ENCODE assay signal across 12 mouse cellular contexts in the genomic region with DNA sequence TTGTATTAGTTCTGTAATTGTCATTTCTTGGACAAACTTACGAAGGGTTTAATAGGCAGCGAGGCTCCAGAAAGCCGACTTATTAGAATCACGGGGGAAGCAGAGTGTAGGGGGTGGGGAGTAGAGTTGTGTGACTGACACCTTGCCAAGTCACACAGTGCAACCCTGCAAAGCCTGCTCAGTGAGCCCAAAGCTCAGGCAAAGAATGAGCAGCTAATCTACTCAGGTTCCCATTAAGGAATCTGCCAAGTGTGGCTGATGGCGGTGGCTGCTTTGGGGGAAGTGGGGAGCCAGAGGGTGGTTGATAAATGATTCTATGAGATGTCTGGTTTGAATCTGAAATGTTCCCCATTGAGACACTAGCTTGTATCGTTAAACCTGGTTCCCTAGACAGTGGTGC. TPM values are rescaled to one million over a fixed set of nuclear protein-coding genes. Genes with fewer than 3 reads are reported as not detected.
DNase-seq lines count a peak whose midpoint lies in the region; ATAC-seq lines count a peak whose summit lies in the region.
"Had no signal": no experiment of that assay in that cellular context is flagged by ENCODE, and none has a peak within 500 bp of the region (broad histone marks: within the 10 kb centered on the region; RNA-seq: fewer than 3 reads in every experiment).

No protein-coding gene starts in this region.

- WGBS in hindbrain, embryonic 14.5 days: 54% methylated on average over 6 of the region's 6 CpGs
- WGBS in hindbrain, embryonic 12.5 days: 73% methylated on average over 6 of the region's 6 CpGs
- 20% methylated on average over 6 of the region's 6 CpGs for WGBS in forebrain, embryonic 16.5 days
- 70% methylated on average over 6 of the region's 6 CpGs for WGBS in intestine, embryonic 16.5 days

- H3K4me1 ChIP-seq in hindbrain, embryonic 14.5 days (replicated peaks; ENCODE audit: control insufficient read depth, insufficient read depth, low read length): no peaks in the 10 kb centered on the region
- H3K4me1 ChIP-seq in hindbrain, embryonic 12.5 days: peaks cover 7% of the 10 kb centered on the region
- no peaks in the 10 kb centered on the region for H3K4me1 ChIP-seq in forebrain, embryonic 16.5 days (replicated peaks; ENCODE audit: control insufficient read depth, insufficient read depth, low read length)
- H3K4me1 ChIP-seq in intestine, embryonic 16.5 days (ENCODE audit: control insufficient read depth, insufficient read depth, low read length): peaks cover 11% of the 10 kb centered on the region

- H3K36me3 ChIP-seq in hindbrain, embryonic 14.5 days (replicated peaks; ENCODE audit: control insufficient read depth, insufficient read depth): no peaks in the 10 kb centered on the region
- no peaks in the 10 kb centered on the region for H3K36me3 ChIP-seq in hindbrain, embryonic 12.5 days
- H3K36me3 ChIP-seq in forebrain, embryonic 16.5 days (ENCODE audit: control insufficient read depth, insufficient read depth): no peaks in the 10 kb centered on the region
- no peaks in the 10 kb centered on the region for H3K36me3 ChIP-seq in intestine, embryonic 16.5 days (ENCODE audit: control insufficient read depth, insufficient read depth, low read length)

- H3K4me2 ChIP-seq in hindbrain, embryonic 14.5 days (replicated peaks): no peak overlapping the region
- H3K4me2 ChIP-seq in hindbrain, embryonic 12.5 days (replicated peaks): no peak overlapping the region
- no peak overlapping the region for H3K4me2 ChIP-seq in forebrain, embryonic 16.5 days (ENCODE audit: low read length)
- no peak overlapping the region for H3K4me2 ChIP-seq in intestine, embryonic 16.5 days (ENCODE audit: low read depth, low read length)

- peak; percentile 70; the same call in 1 of the 2 replicates for ATAC-seq in hindbrain, embryonic 14.5 days (ENCODE audit: low FRiP score)
- ATAC-seq in hindbrain, embryonic 12.5 days (ENCODE audit: low FRiP score): no peak
- peak; percentile 72 for ATAC-seq in forebrain, embryonic 16.5 days
- no peak for ATAC-seq in intestine, embryonic 16.5 days

- no peaks in the 10 kb centered on the region for H3K27me3 ChIP-seq in hindbrain, embryonic 14.5 days (ENCODE audit: control insufficient read depth, insufficient read depth, low read length)
- no peaks in the 10 kb centered on the region for H3K27me3 ChIP-seq in hindbrain, embryonic 12.5 days
- H3K27me3 ChIP-seq in forebrain, embryonic 16.5 days (replicated peaks; ENCODE audit: control insufficient read depth, insufficient read depth, low read length): no peaks in the 10 kb centered on the region
- H3K27me3 ChIP-seq in intestine, embryonic 16.5 days (replicated peaks; ENCODE audit: control insufficient read depth, insufficient read depth, low read length): no peaks in the 10 kb centered on the region

- H3K27ac ChIP-seq in hindbrain, embryonic 14.5 days: no peak overlapping the region
- no peak overlapping the region for H3K27ac ChIP-seq in hindbrain, embryonic 12.5 days
- no peak overlapping the region for H3K27ac ChIP-seq in forebrain, embryonic 16.5 days (ENCODE audit: low read length)
- no peak overlapping the region for H3K27ac ChIP-seq in intestine, embryonic 16.5 days (ENCODE audit: low read length)
- H3K27ac ChIP-seq: heart, adult 2 months; liver, embryonic 14.5 days had no signal

- H3K4me3 ChIP-seq in hindbrain, embryonic 14.5 days (replicated peaks; ENCODE audit: low read length): no peak overlapping the region
- no peak overlapping the region for H3K4me3 ChIP-seq in hindbrain, embryonic 12.5 days
- H3K4me3 ChIP-seq in forebrain, embryonic 16.5 days (replicated peaks; ENCODE audit: low read length): no peak overlapping the region
- H3K4me3 ChIP-seq in intestine, embryonic 16.5 days (ENCODE audit: low read length): no peak overlapping the region
- H3K4me3 ChIP-seq: heart, adult 2 months had no signal

- no peak overlapping the region for H3K9ac ChIP-seq in hindbrain, embryonic 14.5 days
- no peak overlapping the region for H3K9ac ChIP-seq in hindbrain, embryonic 12.5 days
- 0 out of 2 replicates have a peak overlapping the region, but pooled peaks have one; percentile 11 for H3K9ac ChIP-seq in forebrain, embryonic 16.5 days (replicated peaks; ENCODE audit: low read depth, low read length)
- no peak overlapping the region for H3K9ac ChIP-seq in intestine, embryonic 16.5 days (ENCODE audit: low read depth, low read length)
- H3K9ac ChIP-seq: liver, embryonic 14.5 days had no signal

- no peaks in the 10 kb centered on the region for H3K9me3 ChIP-seq in hindbrain, embryonic 14.5 days (ENCODE audit: control insufficient read depth, low read length)
- H3K9me3 ChIP-seq in hindbrain, embryonic 12.5 days (replicated peaks): no peaks in the 10 kb centered on the region
- no peaks in the 10 kb centered on the region for H3K9me3 ChIP-seq in forebrain, embryonic 16.5 days (ENCODE audit: control insufficient read depth, low read length)
- no peaks in the 10 kb centered on the region for H3K9me3 ChIP-seq in intestine, embryonic 16.5 days (ENCODE audit: control insufficient read depth, low read length)

- DNase-seq in hindbrain, embryonic 14.5 days (ENCODE audit: low spot score): no peak
- DNase-seq in brain, adult 2 months (ENCODE audit: low read depth, low spot score): peak; percentile 51
- DNase-seq in kidney, postnatal 14 days: peak; percentile 26
- no peak for DNase-seq in right cerebral cortex, postnatal 10 days (ENCODE audit: low spot score in 2 of 2)
- no peak for DNase-seq in cerebellum, adult 9-10 months
- DNase-seq: heart, adult 2 months; heart, postnatal 36 days; thymus, adult 2 months had no signal

RNA-seq across cellular contexts. Expression of a gene that starts 11.1 kb away (rescaled TPM):
- 3.8 and 4.4 TPM in 2 replicates for polyA plus RNA-seq in hindbrain, embryonic 14.5 days (2014; fragmentation: Nextera tagmentation; extraction: Ambion mirVana)
- polyA plus RNA-seq in hindbrain, embryonic 12.5 days (2016; fragmentation: Nextera tagmentation; extraction: Ambion mirVana): 13.3 and 14.0 TPM in 2 replicates
- 4.0 and 5.0 TPM in 2 replicates for polyA plus RNA-seq in forebrain, embryonic 16.5 days (2015; fragmentation: Nextera tagmentation; extraction: Ambion mirVana)
- polyA plus RNA-seq in intestine, embryonic 16.5 days (2015; fragmentation: Nextera tagmentation; extraction: Ambion mirVana): 29.4 and 32.5 TPM in 2 replicates

Comparison
In these comparisons a context has a peak if more than half of its experiments do, and no peak if none do; other contexts are left out.
1. ATAC-seq: peak in hindbrain, embryonic 14.5 days (single experiment) and forebrain, embryonic 16.5 days (single experiment); none in hindbrain, embryonic 12.5 days (single experiment) and intestine, embryonic 16.5 days (single experiment).
2. DNase-seq: peak in brain, adult 2 months (single experiment) and kidney, postnatal 14 days (single experiment); none in hindbrain, embryonic 14.5 days (single experiment), right cerebral cortex, postnatal 10 days (0 of 2) and cerebellum, adult 9-10 months (single experiment).